Mouse (Mus musculus) embryonic facial prominence, embryonic 11.5 days (tissue): ENCODE measurements at regions not wholly inside any gene's neighbourhood (a gene's known extent, or its start where the extent isn't known, plus 50 kb on each side); places are given as distances from the start of the nearest gene placed in this dataset.

Experiments used
- ATAC-seq: fragments of 200-750 bp; cut with Nextera tagmentation; replicated peaks from 2 replicates; pipeline ENCODE4 v1.8.0; 2017; ENCODE audit warnings: low read depth; ENCODE audit not compliant: insufficient number of reproducible peaks, low FRiP score, low TSS enrichment
- DNase-seq: peaks from one replicate; pipeline ENCODE4 v3.0.0-alpha.2; 2015; ENCODE audit warnings: low spot score
- H3K27ac ChIP-seq: fragments of 300-500 bp; sonication (generic); replicated peaks from 2 replicates; pipeline ENCODE4 v1.5.1; 2014; ENCODE audit warnings: mild to moderate bottlenecking, low read depth, low read length, control low read depth
- H3K27me3 ChIP-seq: fragments of 300-500 bp; sonication (generic); 2 replicates; pipeline ENCODE4 v1.6.1; 2014; ENCODE audit warnings: mild to moderate bottlenecking, low read length, moderate library complexity, mixed read lengths; ENCODE audit not compliant: control insufficient read depth, insufficient read depth
- H3K36me3 ChIP-seq: fragments of 300-500 bp; sonication (generic); replicated peaks from 2 replicates; pipeline ENCODE4 v1.6.1; 2014; ENCODE audit warnings: low read depth, mild to moderate bottlenecking, low read length, moderate library complexity, mixed read lengths; ENCODE audit not compliant: control insufficient read depth, insufficient read depth
- H3K4me1 ChIP-seq: fragments of 300-500 bp; sonication (generic); 2 replicates; pipeline ENCODE4 v1.6.1; 2014; ENCODE audit warnings: low read length, mixed read lengths; ENCODE audit not compliant: control insufficient read depth, insufficient read depth
- H3K4me2 ChIP-seq: fragments of 300-500 bp; sonication (generic); 2 replicates; pipeline ENCODE4 v1.6.1; 2014; ENCODE audit warnings: low read depth, mild to moderate bottlenecking, control low read depth, low read length, moderate library complexity
- H3K4me3 ChIP-seq: fragments of 300-500 bp; sonication (generic); 2 replicates; pipeline ENCODE4 v1.5.1; 2014; ENCODE audit warnings: low read depth, low read length, control low read depth
- H3K9ac ChIP-seq: fragments of 300-500 bp; sonication (generic); replicated peaks from 2 replicates; pipeline ENCODE4 v1.6.1; 2014; ENCODE audit warnings: mild to moderate bottlenecking, control low read depth, low read length
- H3K9me3 ChIP-seq: fragments of 300-500 bp; sonication (generic); replicated peaks from 2 replicates; pipeline ENCODE4 v1.6.1; 2016; ENCODE audit warnings: mild to moderate bottlenecking, low read length, inconsistent platforms, mixed read lengths; ENCODE audit not compliant: control insufficient read depth
- WGBS: fragments of 180-500 bp; shearing (Covaris S2); extraction: QIAGEN DNeasy Blood & Tissue Kit; methylation state at CpG from one replicate; pipeline ENCODE4 v1.1.7; 2014; 5-methylcytosine and 5-hydroxymethylcytosine counted together

- no peaks in the 10 kb centered on the region for H3K36me3 ChIP-seq
- no peaks in the 10 kb centered on the region for H3K9me3 ChIP-seq
- no peak overlapping the region for H3K4me3 ChIP-seq
- H3K27ac ChIP-seq, result no peak overlapping the region
- DNase-seq (no peak), ATAC-seq (no peak)
- 65% methylated on average over 4 of the region's 4 CpGs for WGBS
- no peak overlapping the region for H3K4me2 ChIP-seq
- no peaks in the 10 kb centered on the region for H3K4me1 ChIP-seq
- no peaks in the 10 kb centered on the region for H3K27me3 ChIP-seq
- H3K9ac ChIP-seq, result no peak overlapping the region
Observed at GRCm38 (mm10) chr2:147942591-147942990, 104.2 kb downstream of the Foxa2 start.

DNA sequence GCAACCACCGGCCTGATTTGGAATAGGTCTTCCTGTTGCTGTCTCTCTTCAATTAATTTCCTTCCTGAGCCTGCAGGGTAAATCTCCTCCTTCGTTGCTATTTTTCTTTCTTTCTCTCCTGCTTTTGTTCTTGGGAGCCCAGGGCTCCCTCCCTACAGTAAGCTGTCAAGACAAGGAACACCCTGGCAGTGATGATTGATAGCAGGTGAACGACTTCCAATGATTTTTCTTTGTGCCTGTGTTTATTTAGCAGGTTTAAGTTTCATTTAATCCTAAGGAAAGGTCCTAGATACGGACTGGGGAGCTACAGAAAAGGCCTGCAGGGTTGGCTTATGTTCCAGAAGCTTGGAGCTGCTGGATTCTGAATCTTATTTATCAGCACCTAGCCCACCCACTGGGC lies 105.5 kb downstream of the Foxa2 start:
- WGBS, result 13% methylated on average over 4 of the region's 4 CpGs
- no peak for ATAC-seq
- Histone ChIP-seq H3K9me3 (no peaks in the 10 kb centered on the region), H3K4me1 (no peaks in the 10 kb centered on the region), H3K36me3 (no peaks in the 10 kb centered on the region), H3K27ac (no peak overlapping the region), H3K27me3 (no peaks in the 10 kb centered on the region), H3K9ac (no peak overlapping the region), H3K4me3 (no peak overlapping the region), H3K4me2 (no peak overlapping the region)
- DNase-seq, result peak; percentile 8

DNA sequence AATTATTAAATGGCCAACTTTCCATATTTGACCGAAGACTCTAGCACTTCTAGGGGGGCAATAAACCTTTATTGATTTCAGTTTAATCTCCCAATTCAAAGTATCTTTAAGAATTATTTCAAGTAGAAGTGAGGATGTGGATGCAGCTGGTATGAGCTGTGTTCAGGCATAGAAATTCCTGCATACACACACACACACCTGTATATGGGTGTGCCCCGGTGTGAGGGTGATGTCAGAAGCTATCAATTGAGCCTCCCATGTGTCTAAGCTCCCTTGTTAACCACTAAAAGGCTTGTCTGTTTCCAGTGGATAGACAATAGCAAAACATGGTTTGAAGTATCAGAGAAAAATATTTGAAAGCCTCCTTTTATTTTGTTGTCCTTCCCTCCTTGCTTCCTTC lies 114.3 kb downstream of the Foxa2 start:
- Histone ChIP-seq H3K4me2 (no peak overlapping the region), H3K9ac (no peak overlapping the region), H3K9me3 (no peaks in the 10 kb centered on the region), H3K27me3 (no peaks in the 10 kb centered on the region), H3K4me1 (no peaks in the 10 kb centered on the region), H3K36me3 (no peaks in the 10 kb centered on the region), H3K4me3 (no peak overlapping the region), H3K27ac (no peak overlapping the region)
- ATAC-seq (no peak), DNase-seq (no peak)
- 89% methylated on average over 2 of the region's 2 CpGs for WGBS

DNA sequence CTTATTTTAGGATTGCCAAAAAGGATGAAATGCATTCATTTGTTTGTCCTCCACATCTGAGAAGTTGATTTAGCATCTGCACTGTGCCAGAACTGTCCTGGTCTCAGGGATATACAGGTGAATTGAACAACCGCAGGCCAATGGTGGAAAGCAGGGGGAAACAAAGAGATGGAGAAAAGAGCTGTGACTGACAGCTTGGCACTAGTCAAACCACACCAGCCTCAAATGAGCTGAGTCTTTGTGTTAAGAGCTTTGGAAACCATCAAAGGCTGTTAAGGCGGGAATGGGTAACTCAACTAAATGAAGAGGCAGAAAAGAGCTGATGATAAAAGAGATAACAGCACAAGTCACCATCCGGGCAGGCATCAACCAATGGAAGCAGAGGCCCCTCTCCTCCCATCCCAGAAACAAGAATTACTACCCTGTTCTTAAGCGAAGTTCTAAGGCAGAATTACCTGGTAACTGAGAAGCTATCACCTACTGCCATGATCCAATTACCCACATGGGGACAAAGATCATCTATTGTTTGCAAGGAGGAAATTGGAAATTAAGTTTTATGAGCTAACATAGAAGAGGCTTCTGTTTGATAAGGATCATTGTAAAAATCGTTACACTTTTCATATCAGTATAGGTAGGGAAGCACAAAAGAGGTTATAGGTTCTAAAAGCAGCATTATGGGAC lies 117.6 kb downstream of the Foxa2 start:
- H3K27me3 ChIP-seq, result no peaks in the 10 kb centered on the region
- ATAC-seq, result no peak
- WGBS, result 75% methylated on average over 5 of the region's 5 CpGs

DNA sequence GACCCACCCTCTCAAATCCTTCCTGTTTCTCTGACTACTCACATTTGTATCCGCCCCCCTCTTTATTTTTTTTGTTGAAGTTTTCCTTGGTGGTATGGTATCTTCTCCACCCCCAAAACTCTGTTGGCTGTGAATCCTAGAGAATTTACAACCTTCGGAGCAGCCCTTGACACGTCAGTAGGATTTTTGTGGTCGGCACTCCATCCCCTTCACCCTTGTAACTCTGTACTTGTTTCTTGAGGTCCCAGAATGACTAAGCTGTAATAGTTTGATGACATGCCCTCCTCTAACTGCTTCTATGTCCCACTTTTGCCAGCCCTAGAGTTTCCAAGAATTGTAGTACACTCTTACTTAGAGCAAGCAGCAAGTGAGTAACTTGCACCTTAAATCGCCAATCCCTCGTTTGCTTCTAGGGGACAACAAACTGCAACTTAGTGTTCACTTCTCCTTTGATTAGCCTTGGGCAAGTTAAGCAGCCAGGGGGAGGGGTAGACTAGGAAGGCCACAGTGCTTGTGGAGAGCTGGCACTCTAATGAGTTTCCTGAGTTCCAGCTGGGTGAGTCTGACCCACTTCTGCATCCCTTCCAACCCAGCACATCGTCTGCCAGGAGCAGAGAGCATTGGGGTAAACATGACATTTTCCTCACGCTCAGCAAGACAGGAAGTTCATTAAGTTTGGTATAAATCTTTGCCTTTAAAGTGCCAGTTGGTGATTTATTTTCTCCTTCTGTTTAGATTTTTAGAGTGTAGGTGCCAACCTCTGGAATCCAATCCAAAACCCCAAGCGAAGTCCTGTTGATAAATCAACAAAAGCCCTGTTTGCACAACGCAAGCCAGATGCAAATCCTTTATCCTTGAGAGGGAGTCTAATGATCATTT lies 118.7 kb downstream of the Foxa2 start:
- no peak for ATAC-seq
- no peak overlapping the region for H3K4me3 ChIP-seq
- H3K9ac ChIP-seq, result no peak overlapping the region
- no peaks in the 10 kb centered on the region for H3K27me3 ChIP-seq
- no peaks in the 10 kb centered on the region for H3K4me1 ChIP-seq
- H3K9me3 ChIP-seq, result no peaks in the 10 kb centered on the region
- no peak overlapping the region for H3K4me2 ChIP-seq
- no peaks in the 10 kb centered on the region for H3K36me3 ChIP-seq
- no peak overlapping the region for H3K27ac ChIP-seq
- DNase-seq, result no peak
- WGBS, result 50% methylated on average over 10 of the region's 10 CpGs

More for the DNA sequence above, 117.6 kb downstream of the Foxa2 start:
- H3K4me1 ChIP-seq, result no peaks in the 10 kb centered on the region
- no peak overlapping the region for H3K27ac ChIP-seq
- DNase-seq, result no peak
- no peak overlapping the region for H3K4me3 ChIP-seq
- no peak overlapping the region for H3K4me2 ChIP-seq
- no peaks in the 10 kb centered on the region for H3K36me3 ChIP-seq
- H3K9ac ChIP-seq, result no peak overlapping the region
- no peaks in the 10 kb centered on the region for H3K9me3 ChIP-seq

DNA sequence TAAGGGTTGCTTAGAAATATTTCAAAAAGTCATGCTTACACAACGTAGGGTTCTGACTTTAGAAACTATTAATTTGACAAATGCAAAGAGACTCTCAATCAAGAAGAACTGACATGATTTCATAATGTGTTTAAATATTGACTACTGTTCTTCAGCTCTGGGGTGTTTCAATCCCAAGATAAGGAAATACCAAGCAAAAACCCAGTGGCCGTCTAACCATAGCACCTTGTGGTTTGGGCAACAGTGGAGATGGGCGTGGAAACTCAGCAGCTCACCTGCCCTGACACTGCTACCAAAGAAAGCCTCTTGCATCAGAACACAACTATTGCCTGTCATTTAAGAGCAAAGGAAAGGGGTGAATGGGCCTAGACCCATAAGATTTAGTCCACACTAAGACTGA lies 119.9 kb downstream of the Foxa2 start:
- DNase-seq (no peak), ATAC-seq (no peak)
- 86% methylated on average over 3 of the region's 3 CpGs for WGBS
- Histone ChIP-seq H3K27ac (no peak overlapping the region), H3K36me3 (no peaks in the 10 kb centered on the region), H3K4me3 (no peak overlapping the region), H3K27me3 (no peaks in the 10 kb centered on the region), H3K9ac (no peak overlapping the region), H3K4me2 (no peak overlapping the region), H3K4me1 (no peaks in the 10 kb centered on the region), H3K9me3 (no peaks in the 10 kb centered on the region)

DNA sequence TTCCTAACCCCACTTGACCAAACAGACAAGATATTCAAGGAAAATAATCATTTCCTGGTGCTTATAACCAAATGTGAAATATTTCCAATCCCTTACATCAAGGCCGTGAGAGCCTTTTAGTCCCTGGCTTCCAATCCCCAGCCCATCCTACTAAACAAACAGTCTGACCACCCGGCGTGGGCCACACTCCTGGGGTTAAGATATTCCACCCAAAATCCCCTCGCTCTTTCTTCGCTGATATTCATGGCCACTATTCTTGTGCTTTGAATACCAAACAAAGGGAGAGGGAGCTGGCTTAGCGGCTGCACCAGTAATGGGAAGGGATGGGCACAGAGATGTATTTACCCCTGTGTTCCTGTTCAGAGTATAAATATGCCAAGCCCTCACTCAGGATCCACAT lies 139.4 kb downstream of the Foxa2 start:
- 60% methylated on average over 6 of the region's 6 CpGs for WGBS
- H3K27me3 ChIP-seq, result no peaks in the 10 kb centered on the region
- no peak for DNase-seq

More for the DNA sequence above, 139.4 kb downstream of the Foxa2 start:
- no peaks in the 10 kb centered on the region for H3K36me3 ChIP-seq
- H3K4me2 ChIP-seq, result no peak overlapping the region
- H3K9me3 ChIP-seq, result no peaks in the 10 kb centered on the region
- H3K4me3 ChIP-seq, result no peak overlapping the region
- ATAC-seq, result no peak
- no peak overlapping the region for H3K27ac ChIP-seq
- no peaks in the 10 kb centered on the region for H3K4me1 ChIP-seq
- H3K9ac ChIP-seq, result no peak overlapping the region
